Mouse (Mus musculus) G1E (cell line): ENCODE measurements around the gene Foxa1.

Experiments used
- CTCF ChIP-seq: IDR thresholded peaks from 2 replicates; pipeline ENCODE4 v1.5.1; 2012; ENCODE audit warnings: low read depth, low read length, inconsistent platforms, mixed read lengths
- GATA1 ChIP-seq: IDR thresholded peaks from 2 replicates; pipeline ENCODE4 v1.6.1; 2012; ENCODE audit warnings: borderline replicate concordance, low read length, inconsistent platforms, mixed read lengths

DNA sequence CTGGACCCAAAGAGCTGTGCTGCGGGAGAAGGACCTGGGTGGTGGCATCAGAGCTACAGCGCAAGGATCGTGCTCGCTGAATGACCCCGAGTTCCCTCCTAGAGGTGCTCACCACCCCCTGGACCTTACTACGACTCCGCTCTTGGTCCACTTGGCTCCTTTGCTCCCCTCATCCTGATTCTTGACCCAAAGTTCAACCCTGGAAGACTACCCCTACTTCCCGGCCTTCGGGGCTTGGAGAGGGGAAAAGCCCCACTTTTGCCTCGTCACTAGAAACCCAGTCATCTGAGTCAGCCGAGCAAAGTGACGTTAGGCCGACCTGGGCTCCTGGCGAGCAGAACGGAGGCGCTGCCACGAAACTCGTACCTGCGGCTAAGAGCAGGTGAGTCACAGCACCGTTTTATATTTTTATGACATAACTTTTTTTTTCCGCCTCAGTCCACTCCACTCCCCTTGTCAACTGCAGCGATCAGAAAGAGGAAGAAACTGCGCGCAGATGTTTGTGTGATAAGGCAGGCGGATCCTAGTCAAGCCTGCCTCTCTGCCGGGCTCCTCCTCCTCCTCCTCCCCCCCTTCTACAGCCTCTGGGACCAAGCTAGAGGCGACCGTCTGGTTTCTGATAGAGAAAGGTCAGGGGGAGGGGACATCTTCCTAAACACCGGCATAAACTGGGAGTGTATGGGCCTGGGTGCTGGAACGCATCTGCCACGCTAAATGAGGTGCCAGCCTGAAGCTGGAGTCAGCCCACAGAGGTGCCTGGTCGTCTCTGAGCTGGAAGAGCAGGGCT, at the start of gene Foxa1:
- TF ChIP-seq CTCF (no peak), GATA1 (no peak)
